Mouse (Mus musculus): Measurements from ENCODE around the gene Bicral.
"Not testable (repeated sequence)": the region's sequence is repeated elsewhere in the genome, so short reads cannot be mapped to it uniquely, and the experiment has no call there.

Bicral gene

GRCm38 (mm10) chr17:46787974-46788373 is 70.3 kb downstream of the Bicral start:
- DNase-seq, result not testable (repeated sequence)

- DNase-seq, result no peak
Observed at GRCm38 (mm10) chr17:46786952-46787351, 71.3 kb downstream of the Bicral start.

- no peak for DNase-seq
Observed at GRCm38 (mm10) chr17:46783222-46783565, 75.1 kb downstream of the Bicral start.

GRCm38 (mm10) chr17:46782341-46783221 is 75.7 kb downstream of the Bicral start, which contains the start of gene Rpl7l1:
Gene Rpl7l1, minus strand, starts transcription at chr17:46782672.
- DNase-seq, result peak; percentile 92

- no peak for DNase-seq
Observed at GRCm38 (mm10) chr17:46781876-46782275, 76.4 kb downstream of the Bicral start.

GRCm38 (mm10) chr17:46776087-46776486 is 82.2 kb downstream of the Bicral start:
- DNase-seq, result no peak

- DNase-seq, result no peak
Observed at GRCm38 (mm10) chr17:46775070-46775469, 83.2 kb downstream of the Bicral start.

- DNase-seq, result no peak
Observed at GRCm38 (mm10) chr17:46774131-46774472, 84.2 kb downstream of the Bicral start.

GRCm38 (mm10) chr17:46773278-46774130 is 84.8 kb downstream of the Bicral start:
- DNase-seq, result no peak

GRCm38 (mm10) chr17:46772404-46773277 is 85.6 kb downstream of the Bicral start, which contains the start of gene 2310039H08Rik:
Gene 2310039H08Rik, plus strand, starts transcription at chr17:46772635.
- peak; percentile 86 for DNase-seq

- no peak for DNase-seq
Observed at GRCm38 (mm10) chr17:46772038-46772403, 86.3 kb downstream of the Bicral start.

- no peak for DNase-seq
Observed at GRCm38 (mm10) chr17:46771616-46772015, 86.7 kb downstream of the Bicral start.

GRCm38 (mm10) chr17:46771025-46771424 is 87.3 kb downstream of the Bicral start:
- no peak for DNase-seq

GRCm38 (mm10) chr17:46770546-46770945 is 87.7 kb downstream of the Bicral start:
- no peak for DNase-seq

- DNase-seq, result no peak
Observed at GRCm38 (mm10) chr17:46767868-46768267, 90.4 kb downstream of the Bicral start.

- DNase-seq, result peak; percentile 69
Observed at GRCm38 (mm10) chr17:46764916-46765315, 93.4 kb downstream of the Bicral start.

GRCm38 (mm10) chr17:46763544-46763943 is 94.7 kb downstream of the Bicral start, which contains the start of gene Ptcra:
Gene Ptcra, minus strand, starts transcription at chr17:46763712.
- DNase-seq, result no peak

- no peak for DNase-seq
Observed at GRCm38 (mm10) chr17:46758753-46759152, 99.5 kb downstream of the Bicral start.

- peak; percentile 99 for DNase-seq
Observed at GRCm38 (mm10) chr17:46751794-46752556, 106.3 kb downstream of the Bicral start, which contains the start of gene Cnpy3. Gene Cnpy3, minus strand, starts transcription at chr17:46752214.

GRCm38 (mm10) chr17:46751056-46751793 is 107.1 kb downstream of the Bicral start:
- peak; percentile 87 for DNase-seq

- no peak for DNase-seq
Observed at GRCm38 (mm10) chr17:46750580-46750979, 107.7 kb downstream of the Bicral start.
